Mouse (Mus musculus): ENCODE results near the gene Ddah1. TPM values are rescaled to one million over a fixed set of nuclear protein-coding genes. Genes with fewer than 3 reads are reported as not detected.
A peak's percentile ranks its signal among the peaks of the same experiment; 100 is the strongest.

Gene Ddah1
- polyA plus RNA-seq, 1 experiment from 2014 or later, result 45.1 TPM

- ATAC-seq (no peak), DNase-seq (no peak)
- Histone ChIP-seq H3K9me3 (ENCODE audit: low read length) (no peaks in the 10 kb centered on the region), H3K4me1 (ENCODE audit: insufficient read depth) (peaks cover 21% of the 10 kb centered on the region), H3K9ac (replicated peaks) (no peak overlapping the region), H3K27me3 (ENCODE audit: insufficient read depth, low read length) (no peaks in the 10 kb centered on the region), H3K4me3 (ENCODE audit: low read depth, low read length) (no peak overlapping the region), H3K27ac (ENCODE audit: low read depth) (no peak overlapping the region), H3K4me2 (ENCODE audit: low read depth, low read length) (no peak overlapping the region), H3K36me3 (replicated peaks; ENCODE audit: insufficient read depth, low read length) (no peaks in the 10 kb centered on the region)
- 70% methylated on average over 7 of the region's 7 CpGs for WGBS (ENCODE audit: insufficient replicate concordance)
- TF ChIP-seq CTCF (IDR thresholded peaks at IDR 0.05; ENCODE audit: low read depth) (no peak), EP300 (IDR thresholded peaks at IDR 0.05; ENCODE audit: low read depth) (no peak)
Measured at GRCm38 (mm10) chr3:145774336-145774735, 15.9 kb downstream of the Ddah1 start.

GRCm38 (mm10) chr3:145775236-145775635 lies 16.8 kb downstream of the Ddah1 start:
- H3K27me3 ChIP-seq (ENCODE audit: insufficient read depth, low read length), result no peaks in the 10 kb centered on the region
- no peak overlapping the region for H3K4me3 ChIP-seq (ENCODE audit: low read depth, low read length)
- ATAC-seq (no peak), DNase-seq (no peak)
- H3K4me1 ChIP-seq (ENCODE audit: insufficient read depth), result peaks cover 21% of the 10 kb centered on the region
- H3K9me3 ChIP-seq (ENCODE audit: low read length), result no peaks in the 10 kb centered on the region
- no peaks in the 10 kb centered on the region for H3K36me3 ChIP-seq (replicated peaks; ENCODE audit: insufficient read depth, low read length)
- TF ChIP-seq EP300 (IDR thresholded peaks at IDR 0.05; ENCODE audit: low read depth), result no peak
- no peak for TF ChIP-seq CTCF (IDR thresholded peaks at IDR 0.05; ENCODE audit: low read depth)
- H3K27ac ChIP-seq (ENCODE audit: low read depth), result no peak overlapping the region
- no peak overlapping the region for H3K9ac ChIP-seq (replicated peaks)
- no peak overlapping the region for H3K4me2 ChIP-seq (ENCODE audit: low read depth, low read length)
- WGBS (ENCODE audit: insufficient replicate concordance), result 51% methylated on average over 5 of the region's 5 CpGs

- TF ChIP-seq CTCF (IDR thresholded peaks at IDR 0.05; ENCODE audit: low read depth), result no peak
- TF ChIP-seq EP300 (IDR thresholded peaks at IDR 0.05; ENCODE audit: low read depth), result no peak
- DNase-seq (no peak), ATAC-seq (peak; percentile 35; the same call in 1 of the 2 replicates)
- Histone ChIP-seq H3K4me2 (ENCODE audit: low read depth, low read length) (no peak overlapping the region), H3K9me3 (ENCODE audit: low read length) (no peaks in the 10 kb centered on the region), H3K4me3 (ENCODE audit: low read depth, low read length) (no peak overlapping the region), H3K27me3 (ENCODE audit: insufficient read depth, low read length) (no peaks in the 10 kb centered on the region), H3K36me3 (replicated peaks; ENCODE audit: insufficient read depth, low read length) (no peaks in the 10 kb centered on the region), H3K27ac (ENCODE audit: low read depth) (no peak overlapping the region), H3K4me1 (ENCODE audit: insufficient read depth) (peaks cover 21% of the 10 kb centered on the region), H3K9ac (replicated peaks) (no peak overlapping the region)
- WGBS (ENCODE audit: insufficient replicate concordance), result 73% methylated on average over 5 of the region's 5 CpGs
Measured at GRCm38 (mm10) chr3:145775862-145776261, 17.4 kb downstream of the Ddah1 start.

GRCm38 (mm10) chr3:145777006-145777405 lies 18.5 kb downstream of the Ddah1 start:
- no peak for TF ChIP-seq EP300 (IDR thresholded peaks at IDR 0.05; ENCODE audit: low read depth)
- TF ChIP-seq CTCF (IDR thresholded peaks at IDR 0.05; ENCODE audit: low read depth), result no peak
- Histone ChIP-seq H3K4me1 (ENCODE audit: insufficient read depth) (peaks cover 21% of the 10 kb centered on the region), H3K9me3 (ENCODE audit: low read length) (no peaks in the 10 kb centered on the region), H3K4me3 (ENCODE audit: low read depth, low read length) (no peak overlapping the region), H3K9ac (replicated peaks) (no peak overlapping the region), H3K36me3 (replicated peaks; ENCODE audit: insufficient read depth, low read length) (no peaks in the 10 kb centered on the region), H3K4me2 (ENCODE audit: low read depth, low read length) (no peak overlapping the region), H3K27me3 (ENCODE audit: insufficient read depth, low read length) (no peaks in the 10 kb centered on the region), H3K27ac (ENCODE audit: low read depth) (no peak overlapping the region)
- ATAC-seq (no peak), DNase-seq (no peak)
- 90% methylated on average over 15 of the region's 15 CpGs for WGBS (ENCODE audit: insufficient replicate concordance)

GRCm38 (mm10) chr3:145778406-145778922 lies 20.0 kb downstream of the Ddah1 start:
- Histone ChIP-seq H3K27ac (ENCODE audit: low read depth) (peak overlapping the region; percentile 34; the same call in 1 of the 2 replicates), H3K9ac (replicated peaks) (no peak overlapping the region), H3K4me3 (ENCODE audit: low read depth, low read length) (no peak overlapping the region), H3K9me3 (ENCODE audit: low read length) (no peaks in the 10 kb centered on the region), H3K4me1 (ENCODE audit: insufficient read depth) (peaks cover 20% of the 10 kb centered on the region), H3K27me3 (ENCODE audit: insufficient read depth, low read length) (no peaks in the 10 kb centered on the region), H3K4me2 (ENCODE audit: low read depth, low read length) (no peak overlapping the region), H3K36me3 (replicated peaks; ENCODE audit: insufficient read depth, low read length) (0 out of 2 replicates have a peak, but pooled peaks cover 3% of the 10 kb centered on the region)
- 63% methylated on average over 6 of the region's 6 CpGs for WGBS (ENCODE audit: insufficient replicate concordance)
- ATAC-seq (peak; percentile 11; the same call in 1 of the 2 replicates), DNase-seq (no peak)
- TF ChIP-seq EP300 (IDR thresholded peaks at IDR 0.05; ENCODE audit: low read depth) (no peak), CTCF (IDR thresholded peaks at IDR 0.05; ENCODE audit: low read depth) (no peak)

GRCm38 (mm10) chr3:145779279-145779973 lies 21.0 kb downstream of the Ddah1 start:
- 34% methylated on average over 5 of the region's 5 CpGs for WGBS (ENCODE audit: insufficient replicate concordance)
- Histone ChIP-seq H3K27me3 (ENCODE audit: insufficient read depth, low read length) (no peaks in the 10 kb centered on the region), H3K4me2 (ENCODE audit: low read depth, low read length) (no peak overlapping the region), H3K27ac (ENCODE audit: low read depth) (no peak overlapping the region), H3K4me3 (ENCODE audit: low read depth, low read length) (no peak overlapping the region), H3K4me1 (ENCODE audit: insufficient read depth) (peaks cover 15% of the 10 kb centered on the region; the same call in 1 of the 2 replicates), H3K36me3 (replicated peaks; ENCODE audit: insufficient read depth, low read length) (0 out of 2 replicates have a peak, but pooled peaks cover 3% of the 10 kb centered on the region), H3K9me3 (ENCODE audit: low read length) (no peaks in the 10 kb centered on the region), H3K9ac (replicated peaks) (no peak overlapping the region; the same call in 1 of the 2 replicates)
- ATAC-seq (no peak), DNase-seq (no peak)
- TF ChIP-seq EP300 (IDR thresholded peaks at IDR 0.05; ENCODE audit: low read depth) (no peak), CTCF (IDR thresholded peaks at IDR 0.05; ENCODE audit: low read depth) (no peak)
